Mouse (Mus musculus) lung, postnatal 0 days (tissue): ENCODE results near the gene Dcxr. TPM values are rescaled to one million over a fixed set of nuclear protein-coding genes. Genes with fewer than 3 reads are reported as not detected.
A peak's percentile ranks its signal among the peaks of the same experiment; 100 is the strongest.

ENCODE experiments used
- ATAC-seq: fragments of 200-750 bp; cut with Nextera tagmentation; 2 replicates; pipeline ENCODE4 v1.8.0; 2017; ENCODE audit warnings: moderate library complexity
- DNase-seq: peaks from one replicate; pipeline ENCODE4 v3.0.0-alpha.2; 2016; ENCODE audit warnings: low spot score
- H3K27ac ChIP-seq: fragments of 300-500 bp; sonication (generic); 2 replicates; pipeline ENCODE4 v1.5.1; 2014; ENCODE audit warnings: antibody characterized with exemption, mild to moderate bottlenecking, low read length, mixed read lengths
- H3K27me3 ChIP-seq: fragments of 300-500 bp; sonication (generic); replicated peaks from 2 replicates; pipeline ENCODE4 v1.6.1; 2014; ENCODE audit warnings: low read length, mixed read lengths; ENCODE audit not compliant: insufficient read depth
- H3K36me3 ChIP-seq: fragments of 300-500 bp; sonication (generic); 2 replicates; pipeline ENCODE4 v1.6.1; 2014; ENCODE audit warnings: low read length, mixed read lengths; ENCODE audit not compliant: insufficient read depth
- H3K4me1 ChIP-seq: fragments of 300-500 bp; sonication (generic); 2 replicates; pipeline ENCODE4 v1.6.1; 2014; ENCODE audit warnings: antibody characterized with exemption, low read depth, low read length, mixed read lengths; ENCODE audit not compliant: insufficient read depth
- H3K4me2 ChIP-seq: fragments of 300-500 bp; sonication (generic); replicated peaks from 2 replicates; pipeline ENCODE4 v1.6.1; 2014; ENCODE audit warnings: low read depth, mild to moderate bottlenecking, low read length, moderate library complexity, mixed read lengths
- H3K4me3 ChIP-seq: fragments of 300-500 bp; sonication (generic); 2 replicates; pipeline ENCODE4 v1.5.1; 2014; ENCODE audit warnings: low read depth, low read length
- H3K9ac ChIP-seq: fragments of 300-500 bp; sonication (generic); replicated peaks from 2 replicates; pipeline ENCODE4 v1.6.1; 2014; ENCODE audit warnings: low read depth, mild to moderate bottlenecking
- H3K9me3 ChIP-seq: fragments of 300-500 bp; sonication (generic); 2 replicates; pipeline ENCODE4 v1.6.1; 2016; ENCODE audit warnings: low read length, mixed read lengths
- CTCF ChIP-seq: IDR thresholded peaks from 2 replicates; pipeline ENCODE4 v1.5.1; 2016; ENCODE audit warnings: antibody characterized with exemption, mild to moderate bottlenecking
- EP300 ChIP-seq: IDR thresholded peaks from 2 replicates; pipeline ENCODE4 v1.6.1; 2016; ENCODE audit warnings: antibody characterized with exemption, mild to moderate bottlenecking, control low read depth
- WGBS: fragments of 180-500 bp; shearing (Covaris S2); extraction: QIAGEN DNeasy Blood & Tissue Kit; methylation state at CpG from one replicate; pipeline ENCODE4 v1.1.7; 2014; 5-methylcytosine and 5-hydroxymethylcytosine counted together
- polyA plus RNA-seq: library from polyadenylated mRNA; unstranded; fragments of >200 nt; fragmentation: Nextera tagmentation; extraction: Ambion mirVana; gene quantifications from 2 replicates; pipeline ENCODE4 v1.2.1, GENCODE M21; 2015

Gene Dcxr
- polyA plus RNA-seq, 1 experiment from 2014 or later, result 430 TPM

DNA sequence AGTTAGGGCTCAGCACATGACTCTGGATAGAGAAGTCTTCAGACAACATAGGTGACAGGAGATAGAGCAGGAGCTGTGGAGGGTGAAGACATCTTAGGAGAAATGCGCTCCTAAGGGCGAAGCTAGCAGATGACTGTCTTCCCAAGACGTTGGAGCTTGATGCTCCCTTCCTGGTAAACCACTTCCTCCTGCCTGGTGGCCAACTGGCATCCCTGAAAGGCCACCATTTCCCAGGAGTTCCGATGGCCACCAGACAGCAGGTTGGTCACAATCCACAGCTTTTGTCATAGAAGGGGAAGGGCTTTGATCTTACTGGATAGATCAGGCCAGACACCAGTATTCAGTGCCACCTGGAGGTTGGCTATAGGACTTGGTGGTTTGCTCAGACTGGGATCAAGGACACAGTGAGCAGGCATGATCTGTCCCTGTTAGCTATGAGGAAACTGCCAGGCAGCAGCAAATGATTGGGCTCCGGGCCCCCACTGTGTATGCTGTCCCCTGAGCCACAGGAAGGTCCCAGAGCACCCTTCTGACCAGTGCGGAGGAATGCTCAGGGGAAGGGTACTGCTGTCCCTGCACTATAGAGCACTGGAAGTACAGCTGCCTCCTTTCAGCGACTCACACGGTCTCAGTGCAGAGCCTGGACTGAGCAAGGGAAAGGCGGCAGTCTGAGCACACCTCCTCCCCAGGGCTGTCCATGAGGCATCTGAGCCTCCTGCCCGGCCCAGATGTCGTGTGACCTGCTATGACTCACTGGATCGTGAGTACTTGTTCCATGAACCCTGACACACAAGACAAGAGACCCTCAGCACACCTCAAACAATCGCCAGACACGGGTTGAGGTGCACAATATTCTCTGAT is 35.0 kb upstream of the Dcxr start:
- H3K4me3 ChIP-seq, result no peak overlapping the region
- H3K36me3 ChIP-seq, result no peaks in the 10 kb centered on the region
- no peak overlapping the region for H3K4me2 ChIP-seq
- peak; percentile 52 for DNase-seq
- H3K9me3 ChIP-seq, result no peaks in the 10 kb centered on the region
- H3K4me1 ChIP-seq, result 0 out of 2 replicates have a peak, but pooled peaks cover 4% of the 10 kb centered on the region
- WGBS, result 55% methylated on average over 14 of the region's 14 CpGs
- peak overlapping the region; percentile 54 for H3K27ac ChIP-seq
- H3K27me3 ChIP-seq, result no peaks in the 10 kb centered on the region
- H3K9ac ChIP-seq, result no peak overlapping the region
- TF ChIP-seq EP300 (0 out of 2 replicates have a peak, but pooled peaks have one; percentile 54), CTCF (no peak)
- ATAC-seq, result peak; percentile 76

DNA sequence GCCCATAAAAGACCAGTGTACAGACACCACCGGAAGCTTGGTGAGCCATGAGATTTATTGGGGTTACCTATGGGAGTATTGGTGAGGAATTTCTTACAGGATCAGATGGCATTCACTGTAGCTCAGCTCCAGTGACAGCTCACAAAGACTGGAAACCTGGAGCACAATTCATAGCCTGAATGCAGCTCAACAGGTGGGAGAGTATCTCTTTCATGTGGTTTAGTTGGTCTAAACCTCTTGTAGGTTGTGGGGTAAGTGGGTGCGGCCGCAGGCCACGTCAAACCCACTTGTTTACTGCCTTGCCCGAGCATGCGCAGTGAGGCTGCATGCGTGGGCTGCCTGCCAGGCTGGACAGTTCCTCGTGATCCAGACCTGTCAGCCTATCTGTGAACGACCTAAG is 33.2 kb upstream of the Dcxr start:
- no peak for DNase-seq
- Histone ChIP-seq H3K27me3 (no peaks in the 10 kb centered on the region), H3K4me3 (no peak overlapping the region), H3K4me2 (no peak overlapping the region), H3K9me3 (no peaks in the 10 kb centered on the region), H3K36me3 (no peaks in the 10 kb centered on the region), H3K9ac (no peak overlapping the region), H3K4me1 (0 out of 2 replicates have a peak, but pooled peaks cover 4% of the 10 kb centered on the region), H3K27ac (no peak overlapping the region)
- TF ChIP-seq CTCF (no peak), EP300 (no peak)
- ATAC-seq, result no peak
- 83% methylated on average over 9 of the region's 9 CpGs for WGBS

DNA sequence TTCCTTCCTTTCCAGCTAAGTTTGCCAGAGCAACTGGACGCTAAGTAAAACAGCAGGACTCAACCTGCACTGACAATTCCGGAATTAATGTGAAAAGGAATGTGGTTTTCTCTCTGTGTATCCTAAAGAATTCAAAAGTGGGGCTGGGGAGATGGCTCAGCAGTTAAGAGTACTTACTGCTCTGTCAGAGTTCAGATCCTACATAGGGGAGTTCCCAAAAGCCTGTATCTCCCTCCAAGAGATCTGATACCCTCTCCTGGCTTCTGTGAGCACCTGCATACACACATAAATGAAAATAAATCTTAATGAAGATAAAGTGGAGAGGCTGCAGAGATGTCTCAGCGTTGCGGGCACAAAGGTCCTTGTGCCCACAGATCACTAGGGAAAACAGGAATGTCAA is 24.5 kb upstream of the Dcxr start:
- Histone ChIP-seq H3K9me3 (no peaks in the 10 kb centered on the region), H3K4me1 (no peaks in the 10 kb centered on the region), H3K4me2 (no peak overlapping the region), H3K4me3 (no peak overlapping the region), H3K9ac (no peak overlapping the region), H3K36me3 (no peaks in the 10 kb centered on the region), H3K27me3 (no peaks in the 10 kb centered on the region), H3K27ac (no peak overlapping the region)
- 44% methylated on average over 4 of the region's 4 CpGs for WGBS
- peak; percentile 4 for DNase-seq
- TF ChIP-seq EP300 (no peak), CTCF (no peak)
- no peak for ATAC-seq

DNA sequence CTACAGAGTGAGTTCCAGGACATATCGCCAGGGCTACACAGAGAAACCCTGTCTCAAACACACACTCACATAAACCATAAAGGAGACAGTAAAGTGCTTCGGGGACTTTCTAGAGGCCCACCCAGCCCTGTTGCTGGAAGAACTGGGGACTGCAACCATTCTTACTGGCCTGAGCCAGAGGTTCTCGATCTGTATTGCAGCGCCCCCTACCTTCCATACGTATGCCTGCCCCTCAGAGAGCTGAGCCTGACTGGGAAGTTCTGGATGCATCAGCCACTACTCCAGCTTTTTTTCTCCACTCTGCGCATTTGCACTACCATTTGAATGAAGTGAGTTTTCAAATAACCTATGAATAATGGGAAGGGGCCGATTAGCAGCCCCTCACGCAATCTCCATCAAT is 22.3 kb upstream of the Dcxr start:
- Histone ChIP-seq H3K4me3 (no peak overlapping the region), H3K27me3 (no peaks in the 10 kb centered on the region), H3K4me2 (no peak overlapping the region), H3K4me1 (no peaks in the 10 kb centered on the region), H3K9me3 (no peaks in the 10 kb centered on the region), H3K27ac (no peak overlapping the region), H3K36me3 (no peaks in the 10 kb centered on the region), H3K9ac (no peak overlapping the region)
- DNase-seq (peak; percentile 67), ATAC-seq (no peak)
- WGBS, result 66% methylated on average over 8 of the region's 8 CpGs
- TF ChIP-seq EP300 (no peak), CTCF (peak; percentile 69)

DNA sequence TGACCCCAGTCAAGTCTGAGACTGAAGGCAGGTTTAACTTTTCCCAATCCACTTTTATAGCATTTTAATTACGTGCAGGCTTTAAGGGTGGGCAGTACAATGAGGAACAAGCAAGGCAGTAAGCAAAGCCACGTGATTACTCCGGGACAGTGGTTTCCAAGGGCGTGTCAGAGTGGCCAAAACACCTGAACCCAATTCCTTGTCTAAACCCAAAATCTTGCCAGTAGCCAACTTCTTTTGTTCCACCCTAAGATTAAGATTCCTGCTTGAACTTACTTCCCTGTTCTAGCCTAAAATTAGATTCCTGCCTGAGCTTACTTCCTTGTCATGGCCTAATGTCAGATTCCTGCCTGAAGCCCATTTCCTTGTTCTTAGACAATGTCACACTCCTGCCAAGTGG is 20.9 kb upstream of the Dcxr start:
- no peak for ATAC-seq

DNA sequence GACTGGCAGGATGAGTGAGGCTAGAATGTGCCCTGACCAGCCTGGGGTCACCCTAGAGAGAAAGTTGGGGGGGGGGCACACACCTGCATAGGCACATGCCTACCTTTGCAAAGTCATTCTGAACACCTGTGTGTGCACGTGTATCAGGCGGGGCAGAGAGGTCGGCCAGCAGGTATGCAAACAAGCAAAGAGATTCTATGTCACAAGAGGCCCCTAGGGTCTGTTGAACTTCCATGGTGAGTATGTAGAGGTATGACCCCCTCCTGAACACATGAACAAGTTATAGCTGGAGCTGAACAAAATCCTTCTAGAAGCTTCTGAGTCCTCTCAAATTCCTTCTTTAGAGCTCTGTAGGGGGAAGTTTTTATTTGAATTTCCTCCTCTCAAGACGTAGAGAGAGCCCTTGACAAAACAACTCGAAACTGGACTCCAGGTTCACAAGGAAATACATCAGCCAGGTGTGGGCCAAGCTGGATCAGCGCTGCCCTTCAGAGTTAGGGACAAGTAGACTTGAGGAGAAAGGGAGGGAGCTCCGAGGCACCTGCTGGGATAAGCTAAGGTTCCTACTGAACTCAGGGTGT is 17.1 kb upstream of the Dcxr start:
- Histone ChIP-seq H3K9ac (no peak overlapping the region), H3K4me2 (no peak overlapping the region), H3K27me3 (no peaks in the 10 kb centered on the region), H3K36me3 (no peaks in the 10 kb centered on the region), H3K9me3 (no peaks in the 10 kb centered on the region), H3K4me3 (no peak overlapping the region), H3K27ac (peak overlapping the region; percentile 88), H3K4me1 (no peaks in the 10 kb centered on the region)
- peak; percentile 96 for DNase-seq
- peak; percentile 99 for TF ChIP-seq EP300
- TF ChIP-seq CTCF, result no peak
- WGBS, result 47% methylated on average over 7 of the region's 7 CpGs
- ATAC-seq, result peak; percentile 92

More for the DNA sequence above, 20.9 kb upstream of the Dcxr start:
- TF ChIP-seq CTCF, result no peak
- TF ChIP-seq EP300, result peak; percentile 47; the same call in 1 of the 2 replicates
- Histone ChIP-seq H3K9ac (no peak overlapping the region), H3K27me3 (no peaks in the 10 kb centered on the region), H3K27ac (peak overlapping the region; percentile 10; the same call in 1 of the 2 replicates), H3K36me3 (no peaks in the 10 kb centered on the region), H3K9me3 (no peaks in the 10 kb centered on the region), H3K4me2 (no peak overlapping the region), H3K4me1 (no peaks in the 10 kb centered on the region), H3K4me3 (no peak overlapping the region)
- WGBS, result 47% methylated on average over 4 of the region's 4 CpGs
- DNase-seq, result peak; percentile 77
